Mouse (Mus musculus) NIH3T3 (cell line): ENCODE results near the gene Trim54.

Experiments
- DNase-seq: peaks from one replicate; pipeline ENCODE4 v3.0.0-alpha.2; 2012; ENCODE audit warnings: low read depth

Trim54 gene

DNA sequence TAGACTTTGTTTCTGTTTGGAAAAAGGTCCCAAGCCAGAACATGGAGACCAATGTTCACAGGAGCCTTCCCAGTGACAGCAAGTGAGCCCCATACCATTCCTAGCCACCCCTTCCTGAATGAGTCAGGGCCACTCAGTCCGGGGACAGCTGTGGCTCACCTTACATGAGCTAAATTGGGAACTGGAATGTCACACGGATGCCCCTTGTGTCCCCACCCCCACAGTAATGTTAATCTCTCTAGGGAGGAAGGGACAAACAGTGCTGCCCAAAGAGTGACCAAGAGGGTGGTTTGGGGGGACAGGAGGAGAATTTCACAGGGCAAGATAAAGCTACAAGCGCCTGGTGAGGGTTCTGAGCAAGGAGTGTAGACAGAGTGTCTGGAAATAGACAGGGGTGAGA lies at the start of gene Trim54:
TSS of gene Trim54 (plus strand) at position 359 of the 400 bp plus-strand sequence.
- DNase-seq, result no peak

DNA sequence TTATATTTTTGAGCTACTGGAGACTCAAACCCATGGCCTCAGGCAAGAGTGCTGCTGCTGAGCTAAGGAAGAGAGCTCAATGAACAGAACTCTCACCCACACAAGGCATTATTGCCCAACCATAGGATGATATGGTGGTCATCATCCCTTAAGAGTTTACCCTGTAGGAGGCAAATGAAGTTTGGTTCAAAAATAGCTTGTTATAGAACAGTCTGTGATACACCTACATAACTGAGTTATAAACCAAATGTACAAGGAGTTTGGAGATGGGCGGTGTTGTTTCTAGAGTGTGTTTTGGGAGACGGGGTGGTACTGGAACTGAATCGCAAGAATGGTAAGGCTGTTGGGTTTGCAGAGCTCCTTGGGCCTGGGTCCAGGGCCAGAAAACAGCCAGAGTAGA lies 46.7 kb upstream of the Trim54 start:
- no peak for DNase-seq

DNA sequence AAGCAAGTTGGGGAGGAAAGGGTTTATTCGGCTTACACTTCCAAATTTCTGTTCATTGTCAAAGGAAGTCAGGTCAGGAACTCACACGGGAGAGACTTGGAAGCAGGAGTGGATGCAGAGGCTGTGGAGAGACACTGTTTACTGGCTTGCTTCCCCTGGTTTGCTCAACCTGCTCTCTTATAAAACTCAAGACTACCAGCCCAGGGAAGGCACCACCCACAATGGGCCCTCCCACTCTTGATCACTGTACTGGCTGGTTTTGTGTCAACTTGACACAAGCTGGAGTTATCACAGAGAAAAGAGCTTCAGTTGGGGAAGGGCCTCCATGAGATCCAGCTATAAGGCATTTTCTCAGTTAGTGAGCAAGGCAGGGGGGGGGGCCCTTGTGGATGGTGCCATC lies 45.5 kb upstream of the Trim54 start:
- DNase-seq, result no peak

DNA sequence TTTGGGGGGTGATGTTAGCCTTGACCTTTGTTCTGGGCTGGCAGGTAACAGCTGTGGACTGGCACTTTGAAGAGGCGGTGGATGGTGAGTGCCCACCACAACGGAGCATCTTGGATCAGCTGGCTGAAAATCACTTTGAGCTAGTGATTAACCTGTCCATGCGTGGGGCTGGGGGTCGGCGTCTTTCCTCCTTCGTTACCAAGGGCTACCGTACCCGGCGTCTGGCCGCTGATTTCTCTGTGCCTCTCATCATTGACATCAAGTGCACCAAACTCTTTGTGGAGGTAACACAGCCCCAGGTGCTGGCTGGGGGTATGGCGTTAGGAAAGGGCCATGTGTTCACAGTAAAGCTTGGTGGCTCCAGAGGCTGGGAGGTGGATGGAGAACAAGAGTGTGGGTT lies 44.7 kb upstream of the Trim54 start:
- DNase-seq, result no peak

DNA sequence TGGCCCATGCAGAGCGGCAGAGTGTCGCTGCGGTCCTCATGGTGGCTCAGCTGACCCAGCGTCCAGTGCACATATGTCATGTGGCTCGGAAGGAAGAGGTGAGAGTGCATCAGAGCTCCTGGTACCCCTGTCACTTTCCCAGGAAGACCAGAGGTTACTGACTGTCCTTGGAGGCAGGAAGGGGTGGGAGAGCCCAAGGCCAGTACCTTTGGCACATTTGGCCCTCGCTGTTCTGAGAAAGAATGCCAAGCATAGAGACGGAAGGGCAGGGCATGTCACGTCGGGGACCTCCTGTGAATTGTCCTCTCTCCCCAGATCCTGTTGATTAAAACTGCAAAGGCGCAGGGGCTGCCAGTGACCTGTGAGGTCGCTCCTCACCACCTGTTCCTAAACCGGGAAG lies 43.3 kb upstream of the Trim54 start:
- no peak for DNase-seq

DNA sequence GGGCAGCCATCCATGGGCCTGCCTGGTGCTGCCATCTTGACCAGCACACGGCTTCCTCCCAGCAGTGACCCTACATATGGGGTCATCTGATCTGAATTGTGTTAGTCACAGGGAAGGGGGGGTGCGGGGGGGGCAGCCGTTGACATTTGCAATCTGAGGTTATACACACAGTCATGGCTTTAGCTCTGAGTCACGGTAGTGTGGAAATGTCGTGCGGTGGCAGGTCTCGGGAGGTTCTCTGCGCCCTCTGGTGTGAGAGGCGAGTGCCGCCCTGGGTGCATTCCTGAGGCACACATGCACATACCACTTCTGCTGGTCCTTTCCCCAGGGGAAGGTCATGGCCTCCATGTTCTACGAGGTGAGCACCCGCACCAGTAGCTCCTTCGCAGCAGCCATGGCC lies 40.2 kb upstream of the Trim54 start:
- peak; percentile 46 for DNase-seq

DNA sequence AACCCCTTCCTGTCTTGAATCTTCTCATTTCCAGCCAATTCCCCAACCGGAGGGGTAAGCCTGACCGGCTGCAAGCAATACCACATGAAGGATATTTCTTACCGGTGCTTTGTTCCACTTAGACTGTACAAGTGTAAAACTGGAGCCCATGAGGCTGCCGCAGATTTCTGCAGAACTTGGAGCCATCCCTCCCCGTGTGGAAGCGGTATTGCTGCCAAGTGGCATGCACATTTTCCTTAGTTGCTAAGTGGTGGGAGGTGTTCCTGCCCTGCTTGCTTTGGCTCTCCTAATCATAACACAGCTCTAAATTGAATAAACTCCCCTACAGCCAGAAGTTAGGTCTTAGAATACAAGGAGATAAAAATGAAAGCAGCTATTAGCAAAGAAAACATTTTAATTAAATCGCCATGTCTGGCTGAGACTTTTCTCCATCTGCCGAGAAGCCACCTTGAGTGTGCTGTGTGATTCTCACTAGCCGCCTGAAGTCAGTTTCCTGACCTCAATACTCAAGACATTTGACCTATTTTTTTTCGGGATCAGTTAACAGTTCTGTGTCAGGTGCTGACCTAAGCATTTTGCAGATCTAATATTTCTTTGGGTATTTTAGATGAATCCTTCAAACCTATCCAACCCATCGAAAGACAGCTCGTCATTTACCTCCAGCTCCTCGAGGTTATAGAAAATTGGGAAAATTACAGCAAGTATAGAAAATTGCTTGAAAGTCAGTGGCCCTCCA lies 36.3 kb upstream of the Trim54 start:
- peak; percentile 56 for DNase-seq

DNA sequence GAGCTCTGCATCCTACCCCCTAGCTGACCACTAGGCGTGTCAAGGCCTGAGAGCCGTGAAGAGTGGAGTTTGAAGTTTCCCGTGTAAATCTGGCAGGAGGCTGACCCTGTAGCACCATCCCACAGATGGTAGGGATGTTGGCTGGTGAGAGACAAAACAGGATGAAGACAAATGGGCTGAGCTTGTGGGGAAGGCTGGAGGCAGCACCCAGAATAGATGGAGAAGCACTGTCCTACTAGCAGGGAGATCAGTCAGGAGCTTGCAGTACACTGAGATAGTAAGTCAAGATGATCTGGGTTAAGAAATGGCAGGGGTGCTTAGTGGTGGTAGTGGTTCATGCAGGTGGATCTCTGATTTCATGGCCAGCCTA lies 35.7 kb upstream of the Trim54 start:
- DNase-seq, result no peak

DNA sequence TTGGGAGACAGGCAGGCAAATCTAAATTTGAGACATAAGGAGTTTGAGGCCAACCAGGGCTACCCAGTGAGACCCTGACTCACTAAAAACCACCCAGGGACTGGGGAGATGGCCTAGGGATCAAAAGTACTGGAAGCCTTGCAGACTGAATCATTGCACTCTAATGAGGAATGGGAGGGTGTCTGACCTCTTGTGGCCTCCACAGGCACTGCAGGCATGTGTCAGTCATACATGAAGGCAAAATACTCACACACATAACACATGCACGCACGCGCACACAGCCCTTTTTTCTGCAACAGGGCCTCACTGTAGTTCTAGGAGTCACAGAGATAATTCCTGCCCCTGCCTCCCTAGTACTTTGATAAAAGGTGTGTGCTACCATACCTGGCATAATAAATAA lies 35.1 kb upstream of the Trim54 start:
- peak; percentile 57 for DNase-seq

DNA sequence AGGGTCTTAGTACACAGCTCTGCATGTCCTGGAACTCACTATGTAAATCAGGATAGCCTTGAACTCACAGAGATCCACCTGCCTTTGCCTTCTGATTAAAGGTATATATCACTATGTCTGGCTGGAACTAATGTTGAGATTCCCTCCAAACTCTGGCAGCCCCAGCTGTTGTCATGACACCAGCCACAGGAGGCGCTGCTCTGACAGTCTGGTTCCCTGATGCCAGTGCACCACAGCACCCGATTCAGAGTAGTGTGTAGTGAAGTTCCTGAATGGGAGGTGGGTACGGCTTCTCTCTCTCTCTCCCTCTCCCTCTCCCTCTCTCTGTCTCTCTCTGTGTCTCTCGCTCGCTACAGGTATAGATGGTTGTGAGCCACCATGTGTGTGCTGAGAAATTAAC lies 34.2 kb upstream of the Trim54 start:
- peak; percentile 44 for DNase-seq

DNA sequence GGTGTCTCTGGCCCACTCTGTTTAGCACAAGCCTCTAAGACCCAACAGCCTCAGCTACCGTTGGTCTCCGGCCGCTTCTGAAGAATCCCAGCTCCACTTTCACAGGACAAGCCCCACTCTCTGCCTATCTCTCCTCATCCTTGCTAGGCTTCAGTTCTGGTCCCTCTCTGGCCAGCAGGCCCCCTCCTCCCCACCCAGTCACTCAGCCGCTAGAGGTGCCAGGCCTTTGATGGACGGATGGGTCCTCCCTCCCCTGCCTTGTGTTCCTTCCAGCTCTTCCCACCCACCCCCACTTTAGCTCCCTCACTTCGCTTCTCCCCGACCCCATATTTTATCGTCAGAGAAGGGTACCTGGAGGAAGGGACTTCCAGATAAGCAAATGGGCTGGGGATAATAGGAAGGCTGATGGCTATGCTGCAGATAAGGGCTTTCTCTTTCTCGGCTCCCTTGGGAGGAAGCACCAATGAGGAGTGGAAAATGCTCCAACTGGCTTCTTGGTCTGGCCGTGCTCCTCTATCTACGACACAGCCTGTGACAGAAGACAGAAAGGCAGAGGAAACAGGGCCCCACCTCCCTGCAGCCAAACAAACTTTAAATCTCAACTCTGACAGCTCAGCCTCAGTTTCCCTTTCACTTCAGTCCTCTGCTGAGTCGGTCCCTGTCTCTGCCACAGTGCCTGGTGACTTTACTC lies 33.4 kb upstream of the Trim54 start:
- no peak for DNase-seq

DNA sequence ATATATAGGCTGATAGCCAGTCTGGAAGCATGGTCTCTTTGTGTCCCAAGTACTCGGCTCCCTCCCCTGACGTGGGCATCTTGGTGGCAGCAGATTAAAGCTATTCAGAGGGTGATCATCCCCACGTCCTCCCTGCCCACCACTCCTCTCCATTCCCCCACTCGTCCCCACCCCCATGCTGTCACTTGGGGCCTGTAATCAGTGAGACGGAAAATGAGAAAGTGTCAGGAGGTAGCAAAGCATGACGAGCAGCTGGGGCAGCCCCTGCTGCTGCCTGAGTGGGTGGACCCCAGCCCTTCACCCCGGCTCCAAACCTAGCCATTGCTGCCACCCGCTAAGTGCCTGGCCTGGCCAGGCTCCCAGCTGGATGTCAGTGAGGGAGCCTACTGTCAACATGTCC lies 32.6 kb upstream of the Trim54 start:
- no peak for DNase-seq

DNA sequence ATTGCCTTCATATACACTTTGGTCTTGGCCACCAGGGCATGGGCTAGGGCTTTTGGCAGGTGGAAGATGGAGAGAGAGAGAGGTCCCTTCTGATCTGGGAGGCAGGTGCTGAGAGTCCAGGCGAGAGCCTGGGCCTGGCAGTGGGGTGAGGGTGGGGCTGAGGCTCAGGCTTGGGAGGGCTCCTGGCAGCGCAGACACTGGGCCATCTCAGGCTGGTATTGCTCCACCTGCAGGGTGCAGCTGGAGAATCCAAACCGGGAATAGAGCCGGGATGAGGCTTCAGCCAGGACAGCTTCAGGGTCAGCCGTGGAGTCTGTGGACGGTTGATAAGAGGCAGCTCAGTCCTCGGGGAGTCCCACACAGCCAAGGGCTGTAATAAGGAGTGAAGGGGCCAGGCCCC lies 29.9 kb upstream of the Trim54 start:
- DNase-seq, result peak; percentile 61

DNA sequence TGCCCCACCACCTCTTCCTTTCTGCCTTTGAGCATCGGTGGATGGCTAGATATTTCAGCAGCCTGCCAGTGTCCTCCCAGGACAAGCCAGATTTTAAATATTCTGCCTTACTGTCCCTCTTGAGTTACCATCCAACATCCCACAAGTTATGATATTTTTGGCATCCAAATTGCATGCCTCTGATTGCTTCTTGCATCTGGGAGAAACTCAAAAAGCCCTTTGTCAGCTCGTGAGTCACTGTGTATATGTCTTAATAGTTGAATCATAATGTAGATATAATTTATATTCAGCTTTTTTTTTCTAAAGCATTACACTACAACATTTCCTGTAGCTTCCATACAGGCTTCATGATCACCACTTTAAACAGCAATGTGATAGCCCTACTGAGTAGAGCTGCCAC lies 29.4 kb upstream of the Trim54 start:
- DNase-seq, result peak; percentile 85

DNA sequence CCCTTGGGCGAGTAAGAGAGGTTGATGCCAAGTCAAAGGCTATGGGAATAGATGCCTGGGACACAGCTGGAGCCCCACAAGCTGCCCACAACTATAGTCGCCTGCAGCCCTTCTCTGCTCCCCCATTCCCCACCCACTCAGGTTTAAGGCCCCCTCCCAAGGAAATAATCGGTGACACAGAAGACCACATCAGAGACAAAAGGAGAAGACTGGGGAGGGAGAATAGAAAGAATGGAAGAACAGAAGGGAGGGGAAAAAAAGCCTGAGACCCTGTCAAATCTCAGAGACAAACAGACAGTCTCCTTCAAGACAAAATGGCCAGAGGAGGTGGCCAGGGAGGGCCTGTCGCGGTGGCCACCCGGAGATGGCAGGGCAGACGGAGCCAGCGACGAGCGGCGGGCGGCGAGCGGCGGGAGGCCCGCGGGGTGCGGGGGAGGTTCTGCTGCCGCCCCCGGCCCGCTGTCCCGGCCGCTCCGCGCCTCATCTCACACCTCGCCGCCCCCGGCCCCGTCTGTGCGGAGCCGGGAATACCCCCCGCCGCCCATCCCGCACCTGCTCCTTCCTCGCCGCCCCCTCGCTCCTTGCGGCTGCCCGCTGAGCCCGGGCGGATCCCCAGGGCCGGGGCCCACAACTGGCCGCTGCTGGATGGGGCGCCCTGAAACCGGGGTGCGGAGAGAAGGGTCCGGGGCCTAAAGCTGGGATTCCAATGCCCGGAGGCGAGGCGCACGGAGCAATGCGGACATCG lies 24.1 kb upstream of the Trim54 start:
- DNase-seq, result no peak

DNA sequence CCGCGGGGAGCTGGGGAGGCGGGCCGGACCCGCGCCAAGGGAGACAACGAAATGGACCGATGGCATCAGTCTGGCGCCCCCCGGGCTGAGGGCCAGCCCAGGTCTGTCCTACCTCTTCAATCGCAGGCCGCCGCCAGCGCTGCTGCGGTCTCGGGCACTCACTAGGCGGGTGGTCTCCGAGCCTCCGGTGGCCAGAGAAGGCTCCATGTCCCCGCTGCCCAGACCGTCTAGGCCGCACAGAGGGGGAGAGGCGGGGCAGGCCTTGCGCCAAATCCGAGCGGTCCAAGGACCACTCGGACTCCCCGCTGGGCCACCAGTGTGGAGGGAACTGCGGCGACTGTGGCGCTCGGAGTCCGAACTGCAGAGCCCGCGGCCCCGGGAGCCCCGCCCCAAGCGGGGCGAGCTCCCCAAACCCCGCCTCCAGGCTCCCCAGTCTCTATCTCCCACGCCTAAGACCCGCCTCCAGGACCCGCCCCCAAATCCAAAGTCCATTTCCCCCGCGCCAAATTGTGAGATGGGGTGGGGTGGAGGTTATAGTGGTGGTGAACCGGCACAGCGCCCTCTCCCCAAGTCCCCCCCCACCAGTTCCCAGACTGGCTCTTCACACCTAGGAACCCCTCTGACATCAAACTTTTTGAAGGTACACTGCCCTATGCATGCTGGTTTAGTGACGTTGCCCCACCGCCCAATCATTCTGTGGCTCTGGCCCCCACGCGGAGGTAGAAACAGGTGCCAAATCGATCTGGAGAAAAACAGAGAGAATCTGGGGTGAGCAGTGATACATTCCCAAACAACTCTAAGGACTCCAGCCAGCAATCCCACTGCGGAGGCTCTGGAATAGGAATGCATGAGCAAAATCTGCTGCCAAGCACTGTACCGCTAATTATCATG lies 23.1 kb upstream of the Trim54 start:
- DNase-seq, result peak; percentile 80

DNA sequence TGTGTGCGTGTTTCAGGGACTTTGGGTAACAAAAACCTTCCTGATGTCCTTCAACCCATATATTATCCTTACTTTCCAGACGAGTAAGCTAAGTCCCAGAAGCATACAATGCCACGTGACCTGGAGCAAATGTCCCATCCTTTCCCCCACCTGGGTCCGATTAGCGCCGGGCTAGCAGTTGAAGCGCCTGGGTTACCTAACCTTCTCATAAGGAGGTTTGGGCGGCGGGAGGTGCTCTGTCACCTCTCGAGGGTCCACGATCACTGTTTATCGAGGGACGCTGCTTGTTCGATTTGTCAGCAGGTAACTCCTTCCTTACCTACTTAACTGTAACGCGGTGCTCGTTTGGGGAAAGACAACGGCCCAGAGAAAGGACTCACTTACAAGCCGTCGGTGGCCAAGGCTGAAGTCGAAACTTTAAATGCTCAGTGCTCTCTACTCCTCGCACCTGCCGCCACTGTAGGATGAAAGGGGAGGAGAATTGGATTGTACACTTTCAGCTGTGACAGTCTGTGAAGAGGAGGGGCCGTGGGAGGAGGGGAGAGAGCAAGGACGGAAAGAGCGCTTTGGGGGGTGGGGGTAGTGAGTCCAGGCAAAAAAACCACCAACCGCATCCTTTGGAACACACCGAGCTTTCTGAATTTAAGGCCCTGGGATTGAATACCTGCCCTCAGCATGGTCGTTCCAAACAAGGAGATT lies 22.3 kb upstream of the Trim54 start:
- no peak for DNase-seq

DNA sequence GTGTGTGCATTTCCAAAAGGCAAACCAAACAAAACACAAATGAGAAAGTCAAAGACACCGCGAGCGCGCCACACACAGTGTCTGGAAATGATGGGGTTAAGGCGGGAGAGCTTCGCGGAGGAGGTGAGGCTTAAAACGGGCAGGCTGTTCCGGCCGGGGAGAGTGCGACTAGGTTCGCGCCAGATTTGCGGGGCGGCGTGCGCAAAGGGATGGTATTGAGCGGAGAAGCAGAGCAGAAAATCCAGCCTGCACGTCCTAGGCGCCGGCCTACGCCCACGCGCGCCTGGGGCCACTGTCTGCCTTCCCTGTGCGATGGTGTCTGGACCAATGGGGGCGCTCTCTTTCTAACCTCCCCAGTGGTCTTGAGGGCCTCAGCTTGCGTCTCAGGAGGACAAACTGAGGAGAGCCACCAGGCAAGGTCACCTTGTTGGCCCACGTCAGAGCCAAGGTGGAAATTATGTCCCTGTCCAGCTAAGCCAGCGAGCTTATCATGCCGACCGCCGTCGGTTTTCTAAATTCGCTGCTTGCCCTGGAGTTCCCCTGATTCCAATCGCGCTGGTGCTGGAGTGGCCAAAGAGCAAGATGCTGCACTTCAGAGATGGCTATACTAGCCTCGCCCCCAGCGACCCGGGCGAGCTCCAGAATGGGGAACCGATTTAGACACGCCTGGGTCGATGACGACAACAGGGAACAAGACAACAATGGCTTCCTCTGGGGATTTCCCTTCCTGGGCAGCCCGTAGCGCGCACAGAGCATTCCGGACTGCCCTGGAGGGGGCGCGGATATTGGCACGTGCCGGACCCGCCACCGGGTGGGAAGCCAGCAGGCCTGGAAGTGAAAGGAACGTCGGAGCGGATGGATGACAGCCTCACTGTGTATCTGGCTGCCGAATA lies 21.5 kb upstream of the Trim54 start:
- DNase-seq, result no peak

DNA sequence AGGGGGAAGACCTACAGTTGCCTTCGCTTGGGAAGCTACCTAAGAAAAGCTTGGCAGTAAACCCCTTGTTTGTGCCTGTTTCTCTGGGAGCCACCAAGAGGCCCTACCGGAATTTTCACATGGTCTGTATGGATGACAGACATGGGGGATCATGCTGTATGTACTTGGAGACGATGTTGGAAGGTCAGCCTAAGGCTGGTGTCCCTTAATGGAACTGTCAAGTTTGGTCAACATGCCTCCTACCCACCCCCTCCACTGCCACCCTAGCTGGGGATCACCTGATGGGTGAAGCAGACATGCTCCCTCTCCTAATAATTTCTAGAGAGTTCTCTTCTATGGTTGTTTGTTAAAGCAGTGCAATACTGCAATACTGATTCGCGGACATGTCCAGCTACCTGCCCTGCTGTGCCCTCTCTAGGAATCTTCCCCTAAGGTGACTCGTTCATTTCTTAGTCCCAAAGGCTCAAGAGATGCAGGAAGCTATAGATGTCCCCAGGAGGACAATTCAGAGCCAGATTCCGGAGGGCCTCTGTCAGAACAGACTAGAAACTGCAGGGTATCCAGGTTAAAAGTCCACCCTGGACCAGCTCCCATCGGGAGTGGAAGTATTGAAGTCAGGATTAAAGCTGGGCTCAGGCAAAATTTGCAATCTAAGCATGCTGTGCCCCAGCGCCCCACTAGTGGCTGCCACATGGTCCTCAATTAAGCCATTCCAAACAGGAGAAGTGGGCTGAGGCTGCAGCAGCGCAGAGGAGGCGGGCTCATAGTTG lies 20.6 kb upstream of the Trim54 start:
- DNase-seq, result no peak
